Mouse (Mus musculus) G1E (cell line): Measurements from ENCODE around the gene Npc2.

Experiments
- CTCF ChIP-seq: IDR thresholded peaks from 2 replicates; pipeline ENCODE4 v1.5.1; 2012; ENCODE audit warnings: low read depth, low read length, inconsistent platforms, mixed read lengths
- GATA1 ChIP-seq: IDR thresholded peaks from 2 replicates; pipeline ENCODE4 v1.6.1; 2012; ENCODE audit warnings: borderline replicate concordance, low read length, inconsistent platforms, mixed read lengths

DNA sequence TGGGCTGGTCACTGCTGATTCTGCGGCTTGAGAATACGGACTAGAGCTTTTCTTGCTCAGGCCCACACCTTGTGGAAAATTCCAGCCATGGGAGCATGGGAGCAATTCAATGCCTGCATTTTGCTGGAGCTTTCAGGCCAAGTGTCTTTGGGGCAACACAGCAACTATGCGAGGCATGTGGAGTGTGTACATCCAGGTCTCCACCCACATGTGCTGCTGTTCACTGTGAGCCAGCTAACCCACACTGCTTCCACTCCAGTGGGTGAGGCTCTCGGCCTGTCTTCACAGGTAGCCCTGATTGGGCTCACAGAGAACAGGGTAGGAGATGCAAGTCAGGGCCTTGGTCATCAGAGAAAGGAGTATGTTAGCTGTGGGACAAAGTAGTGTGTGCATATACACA, 65.1 kb downstream of the Npc2 start:
- no peak for TF ChIP-seq GATA1
- TF ChIP-seq CTCF, result no peak
